Mouse (Mus musculus): Measurements from ENCODE around the gene S100a14. TPM values are rescaled to one million over a fixed set of nuclear protein-coding genes. Genes with fewer than 3 reads are reported as not detected.

Gene S100a14
- polyA plus RNA-seq, 1 experiment = 0.96 TPM

DNA sequence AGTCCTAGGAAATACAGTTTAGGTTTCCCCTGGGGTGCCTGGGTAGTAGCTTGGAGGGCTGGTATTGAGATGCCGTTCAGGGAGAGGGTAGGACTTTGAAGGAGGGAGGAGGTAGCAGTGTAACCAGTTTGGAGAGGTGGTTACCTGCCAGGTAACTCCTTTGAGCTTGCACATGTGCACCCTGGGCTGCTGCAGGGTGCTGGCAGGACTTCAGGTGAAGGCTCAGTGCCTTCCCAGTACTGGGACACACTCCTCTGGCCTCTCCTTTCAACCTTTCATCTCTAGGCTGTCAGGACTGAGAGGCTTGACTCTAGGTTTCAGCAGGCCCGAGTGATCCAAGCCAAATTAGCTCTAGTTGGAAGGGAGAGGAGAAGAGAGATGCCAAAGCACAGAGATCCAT lies 580 bp upstream of the S100a14 start:
- H3ac ChIP-seq (ENCODE audit: control insufficient read depth, insufficient read length, low read depth) = no peak overlapping the region
- H3K27me3 ChIP-seq (ENCODE audit: control insufficient read depth, insufficient read depth, insufficient read length) = no peaks in the 10 kb centered on the region
- H3K4me3 ChIP-seq (ENCODE audit: insufficient read depth, poor library complexity, severe bottlenecking) = no peak overlapping the region
- no peaks in the 10 kb centered on the region for H3K79me2 ChIP-seq (ENCODE audit: control insufficient read depth, insufficient read depth)
- H3K36me3 ChIP-seq (ENCODE audit: control insufficient read depth, insufficient read depth) = peaks cover 12% of the 10 kb centered on the region
- H3K79me3 ChIP-seq (ENCODE audit: low read depth) = no peaks in the 10 kb centered on the region
- no peak for TF ChIP-seq MYOD1 (IDR thresholded peaks at IDR 0.05; ENCODE audit: control insufficient read depth, insufficient read length, low read depth)
- TF ChIP-seq CEBPB (IDR thresholded peaks at IDR 0.05; ENCODE audit: low read depth) = no peak
- no peak for TF ChIP-seq USF1 (IDR thresholded peaks at IDR 0.05; ENCODE audit: low read depth)
- no peak for TF ChIP-seq FOSL1 (IDR thresholded peaks at IDR 0.05; ENCODE audit: insufficient read depth, low read length, poor library complexity, severe bottlenecking)
- TF ChIP-seq MAX (IDR thresholded peaks at IDR 0.05) = no peak
- no peak for TF ChIP-seq MYOG (IDR thresholded peaks at IDR 0.05; ENCODE audit: control insufficient read depth, extremely low read depth, insufficient read length)
- TF ChIP-seq CTCF (IDR thresholded peaks at IDR 0.05; ENCODE audit: control insufficient read depth, insufficient read depth, insufficient read length) = no peak

DNA sequence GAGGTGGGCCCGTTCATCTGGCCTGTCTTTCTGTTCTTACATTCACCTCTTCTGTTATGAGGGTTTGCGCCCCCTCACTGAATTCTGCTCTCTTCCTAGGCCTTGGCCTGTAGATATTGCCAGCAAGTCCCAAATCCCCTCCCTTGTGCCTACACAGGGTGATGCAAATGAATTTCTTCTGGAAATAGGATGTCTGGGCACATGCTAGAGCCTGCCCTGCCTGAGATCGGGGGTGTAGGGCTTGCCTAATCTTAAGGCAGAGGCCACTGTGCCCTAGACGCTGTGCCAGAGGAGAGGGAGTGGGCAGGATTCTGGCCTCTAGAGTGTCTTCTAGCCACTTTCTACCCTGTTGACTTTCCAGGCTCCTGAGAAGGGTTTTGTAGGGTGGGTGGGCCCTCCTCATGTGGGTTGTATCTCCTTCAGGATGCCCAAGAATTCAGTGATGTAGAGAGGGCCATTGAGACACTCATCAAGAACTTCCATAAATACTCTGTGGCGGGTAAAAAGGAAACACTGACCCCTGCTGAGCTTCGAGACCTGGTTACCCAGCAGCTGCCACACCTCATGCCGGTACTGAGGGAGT lies 726 bp downstream of the S100a14 start:
- H3K4me3 ChIP-seq (ENCODE audit: insufficient read depth, poor library complexity, severe bottlenecking) = no peak overlapping the region
- TF ChIP-seq MYOD1 (IDR thresholded peaks at IDR 0.05; ENCODE audit: control insufficient read depth, insufficient read length, low read depth) (no peak), USF1 (IDR thresholded peaks at IDR 0.05; ENCODE audit: low read depth) (no peak), MYOG (IDR thresholded peaks at IDR 0.05; ENCODE audit: control insufficient read depth, extremely low read depth, insufficient read length) (no peak), FOSL1 (IDR thresholded peaks at IDR 0.05; ENCODE audit: insufficient read depth, low read length, poor library complexity, severe bottlenecking) (no peak), MAX (IDR thresholded peaks at IDR 0.05) (no peak), CTCF (IDR thresholded peaks at IDR 0.05; ENCODE audit: control insufficient read depth, insufficient read depth, insufficient read length) (no peak), CEBPB (IDR thresholded peaks at IDR 0.05; ENCODE audit: low read depth) (no peak)
- no peaks in the 10 kb centered on the region for H3K27me3 ChIP-seq (ENCODE audit: control insufficient read depth, insufficient read depth, insufficient read length)

DNA sequence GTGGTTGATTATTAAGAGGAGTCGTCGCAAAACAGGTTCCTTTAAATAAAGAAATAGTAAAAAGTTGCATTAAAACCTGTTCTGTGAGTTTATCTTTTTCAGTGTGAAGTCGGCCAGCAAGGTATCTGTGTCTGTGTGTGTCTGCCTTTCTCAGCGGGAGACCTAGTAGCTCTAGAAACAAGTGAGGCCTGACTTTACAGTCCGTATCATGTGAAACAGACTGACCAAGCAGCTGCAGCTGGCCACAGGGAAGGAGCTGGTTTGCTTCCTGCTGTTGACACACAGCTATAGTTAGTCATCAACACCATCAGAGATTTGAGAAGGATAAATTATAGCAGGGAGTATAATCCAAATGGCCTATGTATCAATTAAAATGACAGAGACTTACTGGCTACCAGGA lies 5.1 kb downstream of the S100a14 start:
- no peak overlapping the region for H3K4me3 ChIP-seq (ENCODE audit: insufficient read depth, poor library complexity, severe bottlenecking)
- H3K36me3 ChIP-seq (ENCODE audit: control insufficient read depth, insufficient read depth) = no peaks in the 10 kb centered on the region
- no peak overlapping the region for H3ac ChIP-seq (ENCODE audit: control insufficient read depth, insufficient read length, low read depth)
- TF ChIP-seq MYOD1 (IDR thresholded peaks at IDR 0.05; ENCODE audit: control insufficient read depth, insufficient read length, low read depth) (peak; percentile 12), CEBPB (IDR thresholded peaks at IDR 0.05; ENCODE audit: low read depth) (no peak)
- H3K79me2 ChIP-seq (ENCODE audit: control insufficient read depth, insufficient read depth) = no peaks in the 10 kb centered on the region
- H3K79me3 ChIP-seq (ENCODE audit: low read depth) = no peaks in the 10 kb centered on the region
- no peaks in the 10 kb centered on the region for H3K27me3 ChIP-seq (ENCODE audit: control insufficient read depth, insufficient read depth, insufficient read length)

More for the DNA sequence above, 726 bp downstream of the S100a14 start:
- H3ac ChIP-seq (ENCODE audit: control insufficient read depth, insufficient read length, low read depth) = no peak overlapping the region
- H3K79me2 ChIP-seq (ENCODE audit: control insufficient read depth, insufficient read depth) = no peaks in the 10 kb centered on the region
- no peaks in the 10 kb centered on the region for H3K79me3 ChIP-seq (ENCODE audit: low read depth)
- peaks cover 12% of the 10 kb centered on the region for H3K36me3 ChIP-seq (ENCODE audit: control insufficient read depth, insufficient read depth)

DNA sequence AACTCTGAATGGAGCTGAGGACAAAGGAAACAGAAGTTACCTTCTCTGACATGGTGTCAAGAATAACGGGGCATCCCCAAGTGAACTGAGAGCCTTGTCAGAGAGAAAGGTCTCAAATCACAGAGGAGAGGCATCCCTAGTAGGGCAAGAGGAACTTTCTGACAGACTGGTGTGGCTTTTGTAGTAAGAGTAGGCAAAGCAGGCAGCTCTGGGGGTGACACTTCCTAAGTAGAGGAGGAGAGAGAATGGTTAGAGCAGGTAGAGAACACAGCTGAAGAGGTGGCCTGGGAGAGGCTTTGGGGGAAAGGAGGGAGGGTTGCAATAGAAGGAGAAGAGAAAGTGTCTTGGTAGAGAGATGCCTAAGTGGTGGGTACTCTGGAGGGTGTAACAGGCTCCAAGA lies 8.8 kb downstream of the S100a14 start:
- H3K36me3 ChIP-seq (ENCODE audit: control insufficient read depth, insufficient read depth) = no peaks in the 10 kb centered on the region
- H3K79me2 ChIP-seq (ENCODE audit: control insufficient read depth, insufficient read depth) = no peaks in the 10 kb centered on the region
- no peak overlapping the region for H3ac ChIP-seq (ENCODE audit: control insufficient read depth, insufficient read length, low read depth)
- TF ChIP-seq USF1 (IDR thresholded peaks at IDR 0.05; ENCODE audit: low read depth) (no peak), CTCF (IDR thresholded peaks at IDR 0.05; ENCODE audit: control insufficient read depth, insufficient read depth, insufficient read length) (no peak), FOSL1 (IDR thresholded peaks at IDR 0.05; ENCODE audit: insufficient read depth, low read length, poor library complexity, severe bottlenecking) (no peak), CEBPB (IDR thresholded peaks at IDR 0.05; ENCODE audit: low read depth) (no peak), MYOG (IDR thresholded peaks at IDR 0.05; ENCODE audit: control insufficient read depth, extremely low read depth, insufficient read length) (no peak), MYOD1 (IDR thresholded peaks at IDR 0.05; ENCODE audit: control insufficient read depth, insufficient read length, low read depth) (no peak), MAX (IDR thresholded peaks at IDR 0.05) (no peak)
- H3K27me3 ChIP-seq (ENCODE audit: control insufficient read depth, insufficient read depth, insufficient read length) = no peaks in the 10 kb centered on the region
- H3K4me3 ChIP-seq (ENCODE audit: insufficient read depth, poor library complexity, severe bottlenecking) = no peak overlapping the region
- no peaks in the 10 kb centered on the region for H3K79me3 ChIP-seq (ENCODE audit: low read depth)

DNA sequence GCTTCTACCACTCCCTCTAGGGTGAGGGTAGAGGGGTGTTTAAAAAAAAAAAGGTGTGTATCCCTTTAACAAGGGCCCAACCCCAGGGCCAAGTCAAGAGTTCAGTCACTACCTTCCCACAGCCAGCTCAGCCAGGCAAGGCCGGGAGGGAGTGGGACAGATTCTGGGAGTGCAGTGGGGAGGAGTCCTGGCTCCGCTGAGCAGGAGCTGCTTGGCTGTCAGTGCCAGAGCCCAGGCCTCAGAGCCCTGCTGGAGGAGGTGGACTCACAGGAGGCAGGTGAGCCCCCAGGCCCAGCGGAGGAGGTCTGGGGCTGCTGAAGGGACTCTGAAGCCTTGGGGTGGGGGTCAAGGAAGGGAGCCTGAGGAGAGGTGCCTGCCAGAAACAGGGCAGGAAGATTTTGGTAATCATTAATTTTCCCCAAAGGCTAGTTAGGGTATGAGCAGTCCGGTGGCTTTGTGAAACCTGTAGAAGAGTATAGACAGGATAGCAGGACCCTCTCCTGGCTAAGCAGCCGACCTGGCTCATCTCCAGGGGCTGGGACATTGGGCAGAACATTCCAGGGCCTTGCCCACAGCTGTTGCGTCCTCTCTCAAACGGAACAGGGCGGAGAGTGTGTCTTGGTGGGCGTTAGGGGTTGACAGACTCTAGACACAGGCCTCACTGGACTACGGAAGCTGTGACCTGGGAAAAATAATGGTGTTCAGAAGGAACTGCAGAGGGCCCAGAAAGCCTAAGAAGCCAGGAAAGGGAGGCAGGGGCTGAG lies 10.7 kb downstream of the S100a14 start, which contains the start of gene S100a16:
Gene S100a16 (plus strand): TSS at position 114 of the 764 bp plus-strand sequence.
- no peak for TF ChIP-seq CEBPB (IDR thresholded peaks at IDR 0.05; ENCODE audit: low read depth)
- no peak for TF ChIP-seq MAX (IDR thresholded peaks at IDR 0.05)
- no peak for TF ChIP-seq FOSL1 (IDR thresholded peaks at IDR 0.05; ENCODE audit: insufficient read depth, low read length, poor library complexity, severe bottlenecking)
- TF ChIP-seq USF1 (IDR thresholded peaks at IDR 0.05; ENCODE audit: low read depth) = no peak
- no peak for TF ChIP-seq MYOD1 (IDR thresholded peaks at IDR 0.05; ENCODE audit: control insufficient read depth, insufficient read length, low read depth)
- TF ChIP-seq MYOG (IDR thresholded peaks at IDR 0.05; ENCODE audit: control insufficient read depth, extremely low read depth, insufficient read length) = no peak
- no peak for TF ChIP-seq CTCF (IDR thresholded peaks at IDR 0.05; ENCODE audit: control insufficient read depth, insufficient read depth, insufficient read length)
- Histone ChIP-seq H3ac (ENCODE audit: control insufficient read depth, insufficient read length, low read depth) (peak within 1 kb of the TSS; percentile 33), H3K79me3 (ENCODE audit: low read depth) (no peaks in the 10 kb centered on the region), H3K36me3 (ENCODE audit: control insufficient read depth, insufficient read depth) (no peaks in the 10 kb centered on the region), H3K27me3 (ENCODE audit: control insufficient read depth, insufficient read depth, insufficient read length) (no peaks in the 10 kb centered on the region), H3K4me3 (ENCODE audit: insufficient read depth, poor library complexity, severe bottlenecking) (no peak within 1 kb of the TSS), H3K79me2 (ENCODE audit: control insufficient read depth, insufficient read depth) (no peaks in the 10 kb centered on the region)

Data from C2C12 (cell line).